Mouse (Mus musculus): ENCODE data around the gene Stat4.

- TF ChIP-seq CTCF (IDR thresholded peaks at IDR 0.05; ENCODE audit: extremely low read depth, insufficient read length, insufficient replicate concordance, low read depth, low read length), result no peak
- no peak for TF ChIP-seq POLR2A (IDR thresholded peaks at IDR 0.05; ENCODE audit: low read depth, low read length)
These were observed 144.9 kb downstream of the Stat4 start for GRCm38 (mm10) chr1:52131787-52132377.

Measured in small intestine, adult 2 months (tissue).